Mouse (Mus musculus) heart, adult 2 months (tissue): ENCODE results near the gene Rab11a. TPM values are rescaled to one million over a fixed set of nuclear protein-coding genes. Genes with fewer than 3 reads are reported as not detected.

Experiments
- DNase-seq, 2 experiments: peaks; one replicate each; pipeline ENCODE4 v3.0.0; 2021
- H3K27ac ChIP-seq: fragments of 200-600 bp; 2 replicates; pipeline ENCODE4 v1.8.1; 2022
- H3K27me3 ChIP-seq: fragments of 200-500 bp; 2 replicates; pipeline ENCODE4 v1.6.1; 2012; ENCODE audit warnings: mild to moderate bottlenecking, low read length, inconsistent platforms, mixed read lengths; ENCODE audit not compliant: control insufficient read depth, insufficient read depth
- H3K36me3 ChIP-seq: fragments of 200-500 bp; 2 replicates; pipeline ENCODE4 v1.6.1; 2012; ENCODE audit warnings: low read length, inconsistent platforms; ENCODE audit not compliant: control insufficient read depth, insufficient read depth
- H3K4me1 ChIP-seq: fragments of 200-500 bp; 2 replicates; pipeline ENCODE4 v1.6.1; 2011; ENCODE audit warnings: low read length; ENCODE audit not compliant: control insufficient read depth, insufficient read depth
- H3K4me3 ChIP-seq: fragments of 200-600 bp; 2 replicates; pipeline ENCODE4 v1.8.1; 2022
- H3K79me2 ChIP-seq: fragments of 200-500 bp; replicated peaks from 2 replicates; pipeline ENCODE4 v1.6.1; 2012; ENCODE audit warnings: mild to moderate bottlenecking, inconsistent platforms, low read length, moderate library complexity, mixed read lengths; ENCODE audit not compliant: control insufficient read depth, insufficient read depth
- H3K9ac ChIP-seq: fragments of 200-500 bp; 2 replicates; pipeline ENCODE4 v1.6.1; 2012; ENCODE audit warnings: low read depth, mild to moderate bottlenecking, control low read depth, inconsistent platforms, low read length, mixed read lengths
- CTCF ChIP-seq: fragments of 200-600 bp; IDR thresholded peaks from 2 replicates; pipeline ENCODE4 v1.8.1; 2022; ENCODE audit warnings: antibody characterized with exemption, mild to moderate bottlenecking, moderate library complexity
- EP300 ChIP-seq: fragments of 200-500 bp; IDR thresholded peaks from 2 replicates; pipeline ENCODE4 v1.6.1; 2011; ENCODE audit warnings: low read depth, low read length, control low read depth; ENCODE audit not compliant: insufficient read depth
- POLR2A ChIP-seq: fragments of 200-500 bp; IDR thresholded peaks from 2 replicates; pipeline ENCODE4 v1.6.1; 2011; ENCODE audit warnings: mild to moderate bottlenecking, low read depth, low read length, control low read depth; ENCODE audit not compliant: insufficient read depth
- WGBS: fragments of 180-500 bp; shearing (Covaris S2); methylation state at CpG from one replicate; pipeline ENCODE4 v1.1.7; 2018; 5-methylcytosine and 5-hydroxymethylcytosine counted together
- intact Hi-C: fragments of 180-260 bp; cut with DNase I; formaldehyde crosslinking; loops from one replicate; pipeline ENCODE4 v1.15.1; 2025
- polyA plus RNA-seq: library from polyadenylated mRNA; depleted of rRNA; stranded (reverse); fragments of >200 nt; gene quantifications from 2 replicates; pipeline ENCODE4 v1.2.3, GENCODE M21; 2012
- total RNA-seq, 2 experiments: library from RNA; stranded (reverse); gene quantifications; 2 replicates each; pipeline ENCODE4 v1.2.3; 2021

Gene Rab11a
- total and polyA plus RNA-seq, 3 experiments: 79.0 to 162 (median 154) TPM

DNA sequence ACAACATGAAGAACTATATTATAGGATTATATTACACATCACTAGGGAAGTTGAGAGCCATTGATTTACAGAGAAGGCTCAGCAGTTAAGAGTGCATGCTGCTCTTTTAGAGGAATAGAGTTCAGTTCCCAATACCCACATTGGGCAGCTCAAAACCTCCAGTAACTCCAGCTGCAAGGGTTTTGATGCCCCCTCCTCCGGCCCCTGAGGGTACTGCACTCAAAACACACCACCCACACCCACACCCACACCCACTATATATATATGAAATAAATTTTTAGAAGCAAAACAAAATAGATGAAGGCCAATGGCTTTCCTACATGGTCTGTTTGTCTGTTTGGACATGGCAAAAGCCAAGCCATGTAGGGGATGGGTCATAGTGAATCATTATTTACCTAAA lies 40.6 kb upstream of the Rab11a start:
- intact Hi-C loops: loop anchor here (2.0 to 5.0 kb wide), 2 partner anchors 85 to 179 kb away; no protein-coding TSS in a partner anchor
- no peak overlapping the region for H3K4me3 ChIP-seq
- H3K27ac ChIP-seq: no peak overlapping the region
- DNase-seq: no peak
- H3K36me3 ChIP-seq: no peaks in the 10 kb centered on the region
- H3K79me2 ChIP-seq: no peaks in the 10 kb centered on the region
- no peak for TF ChIP-seq CTCF
- TF ChIP-seq EP300: no peak
- TF ChIP-seq POLR2A: no peak
- WGBS: 71% methylated on average over 1 of the region's 1 CpGs
- peaks cover 4% of the 10 kb centered on the region for H3K4me1 ChIP-seq
- H3K27me3 ChIP-seq: no peaks in the 10 kb centered on the region
- no peak overlapping the region for H3K9ac ChIP-seq

DNA sequence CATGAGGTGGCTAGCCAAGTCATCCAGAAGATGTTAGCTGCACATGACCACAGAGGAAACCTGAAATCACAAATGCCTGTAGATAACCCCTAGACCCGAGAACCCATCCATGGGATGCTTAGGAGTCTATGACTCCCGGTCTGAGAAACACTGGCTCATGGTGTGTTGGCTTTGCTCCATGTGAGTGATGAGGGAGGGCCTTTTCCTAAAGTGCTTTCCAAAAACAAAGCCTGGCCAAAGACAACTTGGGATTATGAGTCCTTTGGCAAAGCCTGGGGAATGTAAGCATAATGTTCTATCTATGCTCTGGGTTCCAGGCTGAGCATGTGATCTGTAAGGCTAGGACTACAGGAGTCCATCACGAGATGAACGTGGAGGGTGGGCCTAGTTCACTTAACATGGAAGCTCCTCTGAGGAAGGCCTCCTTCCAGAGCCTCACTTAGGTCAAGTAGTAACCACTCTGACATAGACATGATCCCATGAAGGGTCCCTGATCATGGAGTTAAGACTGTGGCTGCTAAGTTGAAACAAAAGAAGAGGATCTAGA lies 40.0 kb upstream of the Rab11a start:
- DNase-seq: peak in 1 of 2 experiments; percentile 27

DNA sequence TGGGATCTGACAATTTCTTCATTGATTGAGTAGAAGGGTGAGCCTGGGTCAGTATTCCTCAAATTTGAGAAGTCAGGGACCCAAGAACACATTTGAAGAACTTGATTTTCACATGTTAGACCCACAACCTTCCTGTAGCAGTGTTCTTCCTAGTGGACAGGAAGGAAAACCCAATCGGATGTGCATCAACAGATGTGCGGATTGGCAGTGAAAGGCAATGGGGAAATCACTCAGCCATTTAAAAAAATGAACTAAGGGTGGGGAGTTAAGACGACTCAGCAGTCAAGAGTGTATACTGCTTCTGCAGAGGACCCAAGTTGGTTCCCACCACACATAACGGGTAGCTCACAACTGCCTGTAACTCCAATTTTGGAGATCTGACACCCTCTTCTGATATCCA lies 37.9 kb upstream of the Rab11a start:
- Histone ChIP-seq H3K4me3 (no peak overlapping the region), H3K27me3 (no peaks in the 10 kb centered on the region), H3K9ac (no peak overlapping the region), H3K27ac (peak overlapping the region; percentile 43; the same call in 1 of the 2 replicates), H3K79me2 (no peaks in the 10 kb centered on the region), H3K36me3 (no peaks in the 10 kb centered on the region), H3K4me1 (peaks cover 4% of the 10 kb centered on the region)
- 44% methylated on average over 4 of the region's 4 CpGs for WGBS
- DNase-seq: no peak
- TF ChIP-seq EP300 (no peak), CTCF (no peak)
- intact Hi-C loops: loop anchor here (5.0 kb wide), 1 partner anchor 182 kb away; no protein-coding TSS in a partner anchor

More for the DNA sequence above, 40.0 kb upstream of the Rab11a start:
- H3K27ac ChIP-seq: no peak overlapping the region
- H3K9ac ChIP-seq: no peak overlapping the region
- TF ChIP-seq POLR2A: no peak
- TF ChIP-seq CTCF: no peak
- TF ChIP-seq EP300: no peak
- intact Hi-C loops: loop anchor here (5.0 kb wide), 1 partner anchor 180 kb away; no protein-coding TSS in a partner anchor
- H3K4me3 ChIP-seq: no peak overlapping the region
- no peaks in the 10 kb centered on the region for H3K79me2 ChIP-seq
- H3K27me3 ChIP-seq: no peaks in the 10 kb centered on the region
- H3K36me3 ChIP-seq: no peaks in the 10 kb centered on the region
- peaks cover 4% of the 10 kb centered on the region for H3K4me1 ChIP-seq
- WGBS: 62% methylated on average over 4 of the region's 4 CpGs

DNA sequence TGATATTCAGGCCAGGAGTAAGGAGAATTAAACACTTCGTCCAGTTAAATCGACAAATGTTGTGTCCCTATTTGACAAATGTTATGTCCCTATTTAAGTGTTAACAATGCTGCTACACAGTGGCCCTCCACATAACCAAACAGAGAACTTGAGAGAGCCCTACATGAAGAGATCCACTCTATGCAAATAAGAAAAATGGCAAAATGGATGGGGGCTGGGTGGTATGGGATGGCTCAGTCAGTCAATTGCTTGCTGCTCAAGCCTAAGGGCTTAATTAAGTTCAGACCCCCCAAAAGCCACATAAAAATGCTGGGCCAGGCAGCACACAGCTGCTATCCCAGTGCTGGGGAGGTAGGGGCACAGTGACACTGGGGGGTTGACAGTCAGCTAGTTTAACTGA lies 37.3 kb upstream of the Rab11a start:
- Histone ChIP-seq H3K36me3 (no peaks in the 10 kb centered on the region), H3K27ac (peak overlapping the region; percentile 43), H3K79me2 (no peaks in the 10 kb centered on the region), H3K4me3 (no peak overlapping the region), H3K9ac (no peak overlapping the region), H3K4me1 (peaks cover 4% of the 10 kb centered on the region), H3K27me3 (no peaks in the 10 kb centered on the region)
- WGBS: 73% methylated on average over 2 of the region's 2 CpGs
- no peak for TF ChIP-seq EP300
- TF ChIP-seq POLR2A: no peak
- TF ChIP-seq CTCF: no peak
- DNase-seq: no peak
- intact Hi-C loops: loop anchor here (5.0 kb wide), 2 partner anchors 182 to 383 kb away; no protein-coding TSS in a partner anchor

DNA sequence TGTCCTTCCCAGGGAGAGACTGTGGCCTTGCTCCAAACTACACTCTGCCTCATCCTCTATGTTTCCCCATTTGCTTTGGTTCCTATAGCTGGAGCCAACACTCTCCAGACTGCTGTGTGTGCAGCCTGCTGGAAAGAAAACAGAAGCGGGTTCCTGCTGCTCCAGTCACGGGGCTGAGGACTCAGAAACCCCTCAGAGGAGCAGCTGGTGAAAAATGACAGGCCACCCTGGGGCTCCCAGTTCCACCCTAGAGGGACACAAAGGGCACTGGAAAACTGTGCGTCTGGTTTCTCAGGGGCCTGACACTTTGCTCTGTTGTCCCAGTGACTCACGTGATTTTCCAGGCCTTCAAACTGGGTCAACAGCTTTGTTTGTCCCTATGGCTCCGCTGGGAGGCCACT lies 36.9 kb upstream of the Rab11a start:
- Histone ChIP-seq H3K9ac (no peak overlapping the region), H3K27ac (peak overlapping the region; percentile 43), H3K27me3 (no peaks in the 10 kb centered on the region), H3K4me3 (no peak overlapping the region), H3K4me1 (peaks cover 4% of the 10 kb centered on the region), H3K36me3 (no peaks in the 10 kb centered on the region), H3K79me2 (no peaks in the 10 kb centered on the region)
- intact Hi-C loops: loop anchor here (5.0 kb wide), 1 partner anchor 382 kb away; no protein-coding TSS in a partner anchor
- TF ChIP-seq EP300 (no peak), POLR2A (no peak), CTCF (no peak)
- 37% methylated on average over 5 of the region's 5 CpGs for WGBS
- peak; percentile 49 to 62 for DNase-seq

GRCm38 (mm10) chr9:64773936-64774335 lies 36.4 kb upstream of the Rab11a start:
- no peak for DNase-seq
- TF ChIP-seq CTCF: peak; percentile 43
- no peak for TF ChIP-seq EP300
- TF ChIP-seq POLR2A: no peak
- H3K27me3 ChIP-seq: no peaks in the 10 kb centered on the region
- peak overlapping the region; percentile 43 for H3K27ac ChIP-seq
- no peaks in the 10 kb centered on the region for H3K36me3 ChIP-seq
- no peak overlapping the region for H3K9ac ChIP-seq
- 66% methylated on average over 4 of the region's 4 CpGs for WGBS
- intact Hi-C loops: loop anchor here (5.0 kb wide), 1 partner anchor 382 kb away; no protein-coding TSS in a partner anchor
- no peaks in the 10 kb centered on the region for H3K79me2 ChIP-seq
- peaks cover 4% of the 10 kb centered on the region for H3K4me1 ChIP-seq
- H3K4me3 ChIP-seq: no peak overlapping the region
